Mouse (Mus musculus): Measurements from ENCODE around the gene Cd247. TPM values are rescaled to one million over a fixed set of nuclear protein-coding genes. Genes with fewer than 3 reads are reported as not detected.

The Cd247 gene
- total RNA-seq, 2 experiments from 2014 or later: 10.5 TPM; not detected in 1

DNA sequence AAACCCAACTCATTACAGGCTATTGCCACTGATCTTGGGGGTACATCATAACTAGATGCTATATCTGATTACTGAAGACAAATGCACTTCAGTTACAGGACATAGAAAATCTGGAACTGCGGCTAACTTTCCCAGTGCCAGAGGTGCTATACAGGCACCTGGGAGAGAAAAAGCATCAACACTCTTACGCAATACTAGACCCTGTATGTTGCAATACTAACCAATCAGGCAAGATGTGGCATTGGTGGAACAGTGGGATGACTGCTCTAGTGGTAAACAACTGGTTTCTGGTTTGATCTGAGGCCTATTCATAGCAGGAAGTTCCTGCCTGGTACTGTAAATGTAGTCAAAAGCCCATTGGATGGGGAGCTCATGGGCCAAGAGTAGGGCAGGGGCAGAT is 90.3 kb downstream of the Cd247 start:
- no peak for ATAC-seq (replicated peaks; ENCODE audit: low FRiP score, poor library complexity, severe bottlenecking)

DNA sequence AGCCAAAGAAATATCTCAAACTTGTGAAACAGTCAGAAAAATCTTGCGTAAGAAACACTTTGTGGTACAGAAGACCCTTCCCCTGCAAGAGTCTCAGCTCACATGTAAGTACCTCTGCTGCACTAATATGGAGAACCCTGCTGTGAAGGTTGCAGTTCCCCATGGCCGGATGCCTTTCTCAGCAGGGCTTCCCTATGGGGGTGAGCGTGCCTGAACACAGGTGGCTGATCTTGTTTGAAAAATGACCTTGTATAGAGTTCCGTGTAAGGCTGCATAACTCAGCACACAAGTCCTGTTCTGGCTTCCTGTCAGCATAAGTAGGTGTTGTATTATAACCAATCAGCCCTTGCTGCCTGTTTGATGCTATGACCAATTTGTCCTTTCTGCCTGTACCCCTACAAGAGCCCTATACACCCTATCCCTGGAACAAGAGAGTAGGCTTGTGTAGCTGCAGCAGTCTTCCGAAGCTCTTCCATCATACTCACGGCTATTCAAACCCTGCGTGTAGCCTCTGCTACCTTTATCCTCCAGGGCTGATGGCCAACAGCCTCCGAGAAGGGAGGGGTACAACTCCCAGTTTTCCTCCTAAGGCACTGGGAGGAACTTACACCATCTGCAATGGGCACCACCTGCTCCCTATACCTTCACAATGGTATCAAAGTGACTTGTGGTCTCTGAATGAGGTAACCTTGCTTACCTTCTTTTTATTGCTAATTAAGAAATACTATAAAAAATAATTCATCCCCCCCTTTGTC is 93.8 kb downstream of the Cd247 start:
- no peak for ATAC-seq (replicated peaks; ENCODE audit: low FRiP score, poor library complexity, severe bottlenecking)

DNA sequence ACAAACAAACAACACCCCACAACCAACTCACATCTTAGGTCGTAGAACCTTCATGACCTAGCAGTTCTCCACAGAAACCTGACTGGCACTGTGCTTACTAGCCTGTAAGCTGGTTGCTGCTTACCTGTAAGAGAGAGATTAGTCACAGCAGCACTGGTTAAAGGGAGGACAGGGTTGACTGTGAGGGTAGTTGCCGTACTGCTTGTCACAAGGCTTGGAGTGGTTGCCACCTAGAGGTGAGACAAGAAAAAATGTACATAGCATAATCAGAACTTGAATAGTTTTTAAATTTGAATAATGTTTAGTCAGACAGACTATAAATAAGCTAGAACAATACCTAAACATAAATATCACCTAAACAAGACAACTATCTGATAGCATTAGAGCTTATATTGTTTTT is 103.2 kb downstream of the Cd247 start:
- ATAC-seq (replicated peaks; ENCODE audit: low FRiP score, poor library complexity, severe bottlenecking): no peak

DNA sequence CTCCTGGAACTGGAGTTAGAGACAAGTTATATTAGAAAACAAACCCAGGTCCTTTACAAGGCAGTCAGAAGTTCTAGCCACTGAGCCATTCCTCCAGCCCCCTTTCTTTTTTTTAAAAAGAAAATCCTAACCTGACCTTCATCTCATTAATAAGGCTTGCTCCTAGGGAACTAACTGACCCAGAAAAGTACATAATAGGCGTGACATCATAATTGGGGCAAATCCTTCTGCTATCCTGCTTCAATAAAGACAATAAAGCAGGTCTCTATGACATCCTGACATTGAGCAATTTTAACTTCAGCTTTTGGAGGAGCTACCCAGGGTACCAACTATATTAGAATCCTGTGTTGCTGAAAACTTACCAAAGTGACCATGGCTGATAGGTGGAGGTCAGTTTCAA is 115.1 kb downstream of the Cd247 start:
- ATAC-seq (replicated peaks; ENCODE audit: low FRiP score, poor library complexity, severe bottlenecking): no peak

DNA sequence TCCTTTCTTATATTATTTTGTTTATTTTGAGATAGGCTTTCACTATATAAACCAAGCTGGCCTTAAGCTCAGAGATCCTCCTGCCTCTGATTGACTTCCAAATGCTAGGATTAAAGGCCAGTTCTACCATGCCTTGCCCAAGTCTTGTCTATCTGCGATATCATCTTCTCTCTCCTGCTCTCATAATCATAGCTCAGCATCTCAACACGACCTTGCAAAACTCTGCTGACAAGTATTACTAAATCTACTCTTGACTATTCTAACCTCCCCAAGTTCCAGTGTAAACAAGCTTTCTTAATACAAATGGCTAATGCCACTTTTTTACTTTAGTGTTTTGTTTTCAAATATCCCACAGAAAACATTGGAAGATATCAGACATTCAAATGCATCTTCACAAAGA is 119.7 kb downstream of the Cd247 start:
- ATAC-seq (replicated peaks; ENCODE audit: low FRiP score, poor library complexity, severe bottlenecking): no peak

DNA sequence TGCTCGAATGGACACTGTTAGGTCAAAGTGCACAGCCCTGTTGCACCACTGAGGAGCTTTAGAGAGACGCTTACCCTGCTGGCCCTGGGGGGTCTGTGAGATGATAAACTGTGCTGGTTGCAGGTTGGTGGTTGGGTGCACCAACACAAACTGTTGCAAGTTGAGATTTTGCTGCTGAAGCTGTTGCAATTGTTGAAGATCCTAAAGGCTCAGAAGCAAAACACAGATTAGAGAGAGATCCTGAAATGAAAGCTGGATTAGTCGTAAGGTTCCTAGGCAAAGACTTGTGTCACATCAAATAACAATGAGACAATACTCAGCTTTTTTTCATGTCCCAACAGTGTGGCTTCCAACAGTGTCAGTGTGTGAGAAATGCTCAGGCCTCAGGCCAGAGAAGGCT is 120.3 kb downstream of the Cd247 start:
- no peak for ATAC-seq (replicated peaks; ENCODE audit: low FRiP score, poor library complexity, severe bottlenecking)

DNA sequence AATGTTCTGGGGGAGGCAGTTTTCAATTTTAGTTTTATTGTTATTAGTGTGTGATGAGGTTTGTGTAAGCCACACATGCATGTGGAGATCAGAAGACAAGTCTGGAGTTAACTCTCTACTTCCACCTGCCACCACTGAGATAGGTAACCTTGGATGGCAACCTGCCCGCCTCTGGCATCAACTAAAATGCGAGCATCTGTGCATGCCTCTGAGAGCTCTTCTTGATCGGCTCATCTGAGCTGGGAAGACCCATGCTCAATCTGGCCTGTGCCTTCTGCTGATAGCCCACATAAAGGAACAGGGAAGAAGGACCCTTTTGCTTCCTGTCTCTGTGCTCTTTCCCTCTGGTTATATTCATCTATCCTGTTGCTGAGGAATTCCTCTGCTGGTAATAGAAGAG is 121.0 kb downstream of the Cd247 start:
- ATAC-seq (replicated peaks; ENCODE audit: low FRiP score, poor library complexity, severe bottlenecking): no peak

DNA sequence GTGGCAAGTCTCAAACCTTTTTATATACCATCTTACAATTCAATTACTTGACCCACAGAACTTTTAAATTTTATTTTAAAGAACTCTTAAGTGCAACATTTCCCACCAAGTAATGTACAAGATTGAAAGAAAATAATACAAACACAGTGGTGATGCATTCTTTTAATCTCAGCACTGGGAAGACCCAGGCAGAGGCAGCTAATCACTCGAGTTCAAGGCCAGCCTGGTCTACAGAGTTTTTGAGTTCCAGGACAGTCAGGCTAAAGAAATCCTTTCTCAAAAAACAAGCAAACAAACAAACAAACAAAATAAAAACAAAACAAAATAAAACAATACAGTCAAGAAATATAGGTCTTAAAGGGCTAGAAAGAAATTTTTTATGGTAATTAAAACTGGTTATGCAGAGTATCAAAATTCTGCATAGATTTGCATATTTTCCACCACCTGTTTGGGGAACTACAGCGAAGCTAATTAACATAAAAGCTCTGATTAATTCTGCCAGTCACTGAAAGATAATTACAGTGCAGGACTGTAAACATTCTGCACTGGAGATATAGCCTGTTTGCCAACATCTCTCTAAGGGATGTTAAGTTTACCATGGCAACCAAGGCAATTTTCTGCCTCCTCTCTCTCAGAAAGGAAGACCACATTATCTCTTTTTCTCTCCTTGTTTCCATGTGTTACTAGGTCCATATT is 125.4 kb downstream of the Cd247 start:
- no peak for ATAC-seq (replicated peaks; ENCODE audit: low FRiP score, poor library complexity, severe bottlenecking)

DNA sequence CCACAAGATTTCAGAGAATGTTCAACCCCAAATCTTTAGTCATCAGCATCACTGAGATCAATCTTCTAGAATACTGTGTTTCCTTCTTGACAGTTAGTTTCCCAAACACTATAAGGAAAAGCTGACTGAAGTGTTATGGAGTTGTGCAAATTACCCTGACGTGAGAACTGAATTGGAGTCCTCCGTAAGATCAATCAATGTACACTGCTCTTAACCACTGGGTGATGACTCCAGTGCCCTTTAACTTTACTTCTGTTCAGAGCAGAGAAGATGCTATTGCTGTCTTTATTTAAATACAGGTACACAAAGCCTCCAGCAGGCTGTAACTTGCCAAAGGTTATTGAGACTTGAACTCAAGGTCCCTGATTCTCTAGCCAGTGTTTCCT is 125.9 kb downstream of the Cd247 start:
- ATAC-seq (replicated peaks; ENCODE audit: low FRiP score, poor library complexity, severe bottlenecking): no peak

DNA sequence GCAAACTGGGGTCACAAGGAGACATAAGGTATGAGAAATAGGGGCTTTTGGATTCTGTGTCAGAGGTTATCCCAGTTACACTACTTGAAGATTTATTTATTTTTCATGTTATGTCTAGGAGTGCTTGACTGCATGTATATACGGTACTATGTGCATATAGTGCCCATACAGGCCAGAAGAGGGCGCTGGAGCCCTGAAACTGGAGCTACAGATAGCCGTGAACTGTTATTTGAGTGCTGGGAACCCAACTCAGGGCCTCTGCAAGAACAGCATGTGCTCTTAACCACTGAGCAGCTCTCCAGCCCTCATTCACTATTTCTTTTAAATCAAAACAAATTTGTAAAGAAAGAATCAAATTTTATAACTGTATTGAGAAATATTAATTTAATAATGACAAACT is 132.5 kb downstream of the Cd247 start:
- no peak for ATAC-seq (replicated peaks; ENCODE audit: low FRiP score, poor library complexity, severe bottlenecking)

DNA sequence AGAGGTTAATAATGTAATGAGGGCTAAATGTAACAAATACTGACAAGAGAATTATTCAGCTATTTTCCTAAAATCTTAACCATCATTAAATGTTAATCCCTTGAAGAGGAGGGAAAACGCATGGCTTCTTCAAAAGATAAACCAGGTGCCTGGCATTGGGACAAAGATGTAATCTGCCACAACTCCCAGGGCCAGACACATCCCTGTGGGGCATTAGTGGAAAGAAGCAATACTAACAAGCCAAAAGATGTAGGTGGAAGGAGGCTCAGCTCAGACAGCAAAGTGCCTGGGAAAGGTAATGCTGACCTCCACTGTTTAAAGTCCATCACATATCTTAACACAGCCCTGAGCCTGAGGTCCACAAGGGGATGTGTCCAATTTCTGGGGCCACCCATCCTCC is 134.0 kb downstream of the Cd247 start:
- no peak for ATAC-seq (replicated peaks; ENCODE audit: low FRiP score, poor library complexity, severe bottlenecking)

DNA sequence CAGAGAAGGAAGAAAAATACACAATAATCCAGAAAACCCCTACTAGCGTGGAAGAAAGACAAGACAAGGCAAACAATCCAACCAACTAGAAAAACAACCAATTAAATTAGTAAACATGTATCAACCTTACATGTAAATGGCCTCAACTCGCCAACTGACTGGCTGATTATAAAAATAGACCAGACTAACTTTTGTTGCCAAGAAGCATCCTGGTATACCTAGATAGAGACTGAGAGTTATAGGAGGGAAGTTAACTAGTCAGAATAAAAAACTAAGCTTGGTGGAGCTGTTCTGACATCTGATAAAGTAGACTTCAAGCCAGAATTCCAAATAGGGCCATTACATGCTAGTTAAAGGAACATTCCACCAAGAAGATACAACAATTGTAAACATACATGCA is 136.7 kb downstream of the Cd247 start:
- ATAC-seq (replicated peaks; ENCODE audit: low FRiP score, poor library complexity, severe bottlenecking): no peak

Other genes with a start within 250 kb of the Cd247 start
- 2.9 and 31.0 TPM in 2 replicates for gene Mpzl1, start 154.1 kb upstream of the Cd247 start, total RNA-seq (2015; ENCODE audit: low replicate concordance)
- 3.0 TPM in 1 of 2 replicates, not detected in the other for gene Mpzl1, start 154.1 kb upstream of the Cd247 start, total RNA-seq (2017; ENCODE audit: low replicate concordance)
- 8.8 and 9.4 TPM in 2 replicates for gene Rcsd1, start 78.9 kb upstream of the Cd247 start, total RNA-seq (2015; ENCODE audit: low replicate concordance)
- 19.9 and 23.1 TPM in 2 replicates for gene Rcsd1, start 78.9 kb upstream of the Cd247 start, total RNA-seq (2017; ENCODE audit: low replicate concordance)
- 514 and 545 TPM in 2 replicates for gene Creg1, start 24.9 kb upstream of the Cd247 start, total RNA-seq (2015; ENCODE audit: low replicate concordance)
- gene Creg1, start 24.9 kb upstream of the Cd247 start, total RNA-seq (2017; ENCODE audit: low replicate concordance): 329 and 433 TPM in 2 replicates
- 40.4 and 54.1 TPM in 2 replicates for gene Pou2f1, start 214.0 kb downstream of the Cd247 start, total RNA-seq (2015; ENCODE audit: low replicate concordance)
- gene Pou2f1, start 214.0 kb downstream of the Cd247 start, total RNA-seq (2017; ENCODE audit: low replicate concordance): 26.4 and 28.9 TPM in 2 replicates